Mouse (Mus musculus): ENCODE results near the gene Ush1c. TPM values are rescaled to one million over a fixed set of nuclear protein-coding genes. Genes with fewer than 3 reads are reported as not detected.

Ush1c gene
- polyA plus RNA-seq, 1 experiment from 2014 or later: 2.3 TPM

DNA sequence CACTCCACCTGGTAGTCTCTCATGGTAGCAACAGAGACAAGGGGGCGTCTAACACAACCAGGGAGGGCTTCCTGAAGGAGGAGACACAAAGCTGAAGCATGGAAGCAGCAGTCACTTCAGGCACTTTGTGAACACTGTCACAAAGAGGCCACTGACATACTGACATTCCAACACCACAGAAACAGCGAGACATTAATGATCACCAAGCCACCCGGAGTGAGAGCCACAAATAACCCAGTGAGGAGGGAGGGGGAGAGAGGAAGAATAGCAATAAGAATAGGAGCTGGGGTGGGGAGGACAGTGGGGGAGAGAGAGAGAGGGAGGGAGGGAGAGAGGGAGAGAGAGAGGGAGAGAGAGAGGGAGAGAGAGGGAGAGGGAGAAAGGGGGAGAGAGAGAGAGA, 76.7 kb downstream of the Ush1c start:
- 29% methylated on average over 3 of the region's 3 CpGs for WGBS

DNA sequence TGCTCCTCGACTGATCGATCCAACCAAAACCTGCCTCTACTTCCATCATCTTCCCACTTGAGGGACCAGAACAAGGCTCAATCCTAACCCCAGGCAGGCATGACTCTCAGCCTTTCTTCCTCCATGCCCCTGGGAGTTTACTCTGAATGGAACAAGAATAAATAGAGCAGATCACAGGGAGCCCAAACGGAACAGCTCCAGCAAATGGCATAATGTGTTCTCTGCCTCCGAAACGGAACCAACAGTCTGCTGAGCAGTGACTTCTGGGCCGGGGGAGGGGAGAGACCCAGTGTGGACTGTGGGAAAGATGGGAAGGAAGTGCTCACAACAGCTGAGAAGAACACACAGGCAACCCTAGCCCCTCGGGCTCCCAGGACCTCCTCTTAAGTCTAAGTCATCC, 80.6 kb downstream of the Ush1c start:
- WGBS: 62% methylated on average over 7 of the region's 7 CpGs
- no peaks in the 10 kb centered on the region for H3K36me3 ChIP-seq (replicated peaks)
- H3K9ac ChIP-seq: no peak overlapping the region
- H3K4me1 ChIP-seq: peaks cover 20% of the 10 kb centered on the region
- H3K9me3 ChIP-seq: no peaks in the 10 kb centered on the region
- H3K27me3 ChIP-seq (replicated peaks): no peaks in the 10 kb centered on the region
- no peak overlapping the region for H3K4me2 ChIP-seq
- ATAC-seq (replicated peaks): no peak
- H3K4me3 ChIP-seq: no peak overlapping the region
- no peak overlapping the region for H3K27ac ChIP-seq

More for the DNA sequence above, 76.7 kb downstream of the Ush1c start:
- Histone ChIP-seq H3K9me3 (no peaks in the 10 kb centered on the region), H3K4me1 (0 out of 2 replicates have a peak, but pooled peaks cover 5% of the 10 kb centered on the region), H3K4me2 (no peak overlapping the region), H3K27ac (no peak overlapping the region), H3K9ac (no peak overlapping the region), H3K27me3 (replicated peaks) (no peaks in the 10 kb centered on the region), H3K36me3 (replicated peaks) (no peaks in the 10 kb centered on the region), H3K4me3 (no peak overlapping the region)
- no peak for ATAC-seq (replicated peaks)

DNA sequence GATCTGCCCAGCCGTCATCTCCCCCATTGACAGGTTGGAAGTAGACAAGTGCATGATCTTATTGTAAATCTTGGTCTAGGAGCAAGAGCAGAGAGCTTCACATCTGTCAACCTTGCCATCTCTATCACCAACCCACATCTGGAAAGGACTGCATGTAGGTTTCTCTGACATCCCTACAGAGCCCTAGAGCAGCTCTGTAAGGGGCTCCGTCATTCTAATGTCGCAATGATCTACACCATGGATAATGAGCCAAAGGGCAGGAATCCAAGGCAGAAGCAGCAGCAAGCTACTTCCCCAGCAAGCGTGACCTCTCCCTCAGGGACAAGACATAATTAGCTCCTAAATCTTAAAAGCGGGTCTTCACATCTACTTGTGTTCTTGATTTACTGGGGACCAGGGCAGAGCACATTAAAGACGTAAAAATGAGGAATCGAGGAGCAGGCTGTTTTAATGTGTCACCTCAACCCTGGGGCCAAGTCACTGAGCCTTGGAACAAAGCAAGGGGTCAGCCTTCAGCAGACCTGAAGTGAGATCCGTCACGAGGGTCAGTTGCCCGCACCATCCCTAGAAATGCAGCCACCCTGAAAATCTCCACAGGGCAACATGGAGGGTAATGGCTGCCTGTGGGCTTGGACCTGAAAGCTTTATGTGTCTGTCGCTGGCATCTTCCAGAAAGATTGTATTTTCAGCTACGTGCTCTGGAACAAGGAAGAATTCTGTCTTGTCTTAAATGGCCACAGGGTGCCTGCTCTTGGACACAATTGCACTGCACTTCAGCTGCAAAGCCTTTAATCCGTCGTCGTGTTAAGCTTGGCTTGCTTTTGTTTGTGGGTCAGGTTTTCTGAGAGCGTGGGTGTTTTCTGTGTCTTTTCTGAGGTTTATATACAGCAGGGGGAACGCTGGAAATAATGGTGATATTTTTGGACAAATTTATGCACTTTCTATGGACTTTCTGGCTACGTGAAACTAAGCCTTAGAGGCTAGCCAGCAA, 83.5 kb downstream of the Ush1c start:
- Histone ChIP-seq H3K9ac (no peak overlapping the region), H3K4me1 (peaks cover 17% of the 10 kb centered on the region), H3K36me3 (replicated peaks) (no peaks in the 10 kb centered on the region), H3K27ac (no peak overlapping the region; the same call in 1 of the 2 replicates), H3K4me3 (no peak overlapping the region), H3K9me3 (no peaks in the 10 kb centered on the region), H3K4me2 (no peak overlapping the region), H3K27me3 (replicated peaks) (no peaks in the 10 kb centered on the region)
- ATAC-seq (replicated peaks): no peak
- 24% methylated on average over 18 of the region's 18 CpGs for WGBS

- H3K27me3 ChIP-seq (replicated peaks): no peaks in the 10 kb centered on the region
- ATAC-seq (replicated peaks): no peak
- H3K4me1 ChIP-seq: peaks cover 17% of the 10 kb centered on the region
- 51% methylated on average over 9 of the region's 9 CpGs for WGBS
- H3K4me2 ChIP-seq: no peak overlapping the region
- H3K9ac ChIP-seq: no peak overlapping the region
- no peak overlapping the region for H3K4me3 ChIP-seq
- no peaks in the 10 kb centered on the region for H3K9me3 ChIP-seq
- no peaks in the 10 kb centered on the region for H3K36me3 ChIP-seq (replicated peaks)
- H3K27ac ChIP-seq: no peak overlapping the region
Measured at GRCm38 (mm10) chr7:46152819-46153351, 85.4 kb downstream of the Ush1c start.

GRCm38 (mm10) chr7:46147417-46147816, 90.9 kb downstream of the Ush1c start:
- Histone ChIP-seq H3K4me1 (peaks cover 16% of the 10 kb centered on the region), H3K27ac (peak overlapping the region; percentile 65; the same call in 1 of the 2 replicates), H3K4me3 (no peak overlapping the region), H3K36me3 (replicated peaks) (no peaks in the 10 kb centered on the region), H3K9me3 (no peaks in the 10 kb centered on the region), H3K4me2 (no peak overlapping the region), H3K9ac (no peak overlapping the region), H3K27me3 (replicated peaks) (no peaks in the 10 kb centered on the region)
- no peak for ATAC-seq (replicated peaks)
- 95% methylated on average over 7 of the region's 7 CpGs for WGBS

DNA sequence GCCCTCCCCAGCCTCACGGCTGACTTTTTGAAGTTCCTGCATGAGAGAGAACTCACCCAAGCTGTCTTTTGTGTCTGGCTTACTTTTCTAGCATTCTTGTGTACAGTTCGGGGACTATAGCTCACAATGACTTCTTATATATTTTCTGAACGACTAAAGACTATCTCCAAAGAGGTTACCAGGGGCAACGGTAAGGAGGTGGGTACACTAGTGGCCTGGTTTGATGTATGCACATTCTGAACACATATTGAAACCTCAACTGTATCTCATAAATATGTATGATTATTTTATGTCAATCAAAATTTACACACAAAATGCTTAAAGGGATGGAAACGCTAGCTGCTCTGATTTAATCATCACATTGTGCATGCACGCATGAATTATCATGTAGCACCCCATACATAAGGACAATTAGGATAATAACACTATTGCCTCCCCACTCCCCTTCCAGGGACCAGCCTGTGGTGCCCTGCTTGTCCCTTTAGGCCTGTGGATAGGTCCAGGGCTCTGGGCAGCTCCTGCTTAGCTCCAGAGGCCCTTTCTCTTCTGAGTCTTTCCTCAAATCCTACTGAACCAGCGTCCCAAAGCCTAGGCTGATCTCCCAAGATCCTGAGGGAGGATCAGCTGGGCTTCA, 91.5 kb downstream of the Ush1c start:
- Histone ChIP-seq H3K9ac (no peak overlapping the region), H3K36me3 (replicated peaks) (no peaks in the 10 kb centered on the region), H3K4me2 (no peak overlapping the region), H3K27me3 (replicated peaks) (no peaks in the 10 kb centered on the region), H3K9me3 (no peaks in the 10 kb centered on the region), H3K4me1 (peaks cover 16% of the 10 kb centered on the region), H3K27ac (peak overlapping the region; percentile 65), H3K4me3 (no peak overlapping the region)
- 0 out of 2 replicates have a peak, but pooled peaks have one; percentile 56 for ATAC-seq (replicated peaks)
- WGBS: 49% methylated on average over 7 of the region's 7 CpGs

Other genes starting within 250 kb of the Ush1c start
- gene Abcc6, start 208.2 kb downstream of the Ush1c start, polyA plus RNA-seq (2015; fragmentation: Nextera tagmentation; extraction: Ambion mirVana): 0.59 TPM in 2 replicates
- gene Nomo1, start 204.8 kb downstream of the Ush1c start, polyA plus RNA-seq (2015; fragmentation: Nextera tagmentation; extraction: Ambion mirVana): 43.3 and 46.7 TPM in 2 replicates
- gene Kcnj11, start 137.7 kb downstream of the Ush1c start, polyA plus RNA-seq (2015; fragmentation: Nextera tagmentation; extraction: Ambion mirVana): 2.3 and 2.4 TPM in 2 replicates
- 5.8 and 9.3 TPM in 2 replicates for gene Abcc8, start 58.5 kb downstream of the Ush1c start, polyA plus RNA-seq (2015; fragmentation: Nextera tagmentation; extraction: Ambion mirVana)
- 0.11 TPM in 1 of 2 replicates, not detected in the other for gene Otog, start 2.5 kb upstream of the Ush1c start, polyA plus RNA-seq (2015; fragmentation: Nextera tagmentation; extraction: Ambion mirVana)
- gene Myod1, start 138.0 kb upstream of the Ush1c start, polyA plus RNA-seq (2015; fragmentation: Nextera tagmentation; extraction: Ambion mirVana): 0.09 and 0.14 TPM in 2 replicates
- 15.2 and 17.0 TPM in 2 replicates for gene Kcnc1, start 158.0 kb upstream of the Ush1c start, polyA plus RNA-seq (2015; fragmentation: Nextera tagmentation; extraction: Ambion mirVana)